Mouse (Mus musculus) neural tube, embryonic 15.5 days (tissue): Measurements from ENCODE around the gene Gm10447. TPM values are rescaled to one million over a fixed set of nuclear protein-coding genes. Genes with fewer than 3 reads are reported as not detected.
"Not testable (repeated sequence)": the region's sequence is repeated elsewhere in the genome, so short reads cannot be mapped to it uniquely, and the experiment has no call there.

Experiments
- ATAC-seq: fragments of 200-750 bp; cut with Nextera tagmentation; 2 replicates; pipeline ENCODE4 v1.8.0; 2017; ENCODE audit warnings: mild to moderate bottlenecking, moderate TSS enrichment, moderate library complexity; ENCODE audit not compliant: low FRiP score
- H3K27ac ChIP-seq: fragments of 300-500 bp; sonication (generic); replicated peaks from 2 replicates; pipeline ENCODE4 v1.5.1; 2015; ENCODE audit warnings: mild to moderate bottlenecking, inconsistent platforms
- H3K27me3 ChIP-seq: fragments of 300-500 bp; sonication (generic); replicated peaks from 2 replicates; pipeline ENCODE4 v1.6.1; 2015; ENCODE audit warnings: inconsistent platforms
- H3K36me3 ChIP-seq: fragments of 300-500 bp; sonication (generic); 2 replicates; pipeline ENCODE4 v1.6.1; 2015; ENCODE audit warnings: inconsistent platforms
- H3K4me1 ChIP-seq: fragments of 300-500 bp; sonication (generic); 2 replicates; pipeline ENCODE4 v1.6.1; 2015; ENCODE audit warnings: inconsistent platforms
- H3K4me2 ChIP-seq: fragments of 300-500 bp; sonication (generic); 2 replicates; pipeline ENCODE4 v1.6.1; 2015; ENCODE audit warnings: inconsistent platforms, mild to moderate bottlenecking, moderate library complexity
- H3K4me3 ChIP-seq: fragments of 300-500 bp; sonication (generic); replicated peaks from 2 replicates; pipeline ENCODE4 v1.5.1; 2015; ENCODE audit warnings: mild to moderate bottlenecking, inconsistent platforms
- H3K9ac ChIP-seq: fragments of 300-500 bp; sonication (generic); replicated peaks from 2 replicates; pipeline ENCODE4 v1.6.1; 2015; ENCODE audit warnings: mild to moderate bottlenecking, inconsistent platforms
- H3K9me3 ChIP-seq: fragments of 300-500 bp; sonication (generic); replicated peaks from 2 replicates; pipeline ENCODE4 v1.6.1; 2016; ENCODE audit warnings: inconsistent platforms
- WGBS: fragments of 180-500 bp; shearing (Covaris S2); methylation state at CpG from one replicate; pipeline ENCODE4 v1.1.7; 2015; ENCODE audit warnings: mixed read lengths; 5-methylcytosine and 5-hydroxymethylcytosine counted together
- polyA plus RNA-seq: library from polyadenylated mRNA; unstranded; fragments of >200 nt; fragmentation: Nextera tagmentation; extraction: Ambion mirVana; gene quantifications from 2 replicates; pipeline ENCODE4 v1.2.1, GENCODE M21; 2015

Gm10447 gene
- polyA plus RNA-seq, 1 experiment from 2014 or later = not detected

DNA sequence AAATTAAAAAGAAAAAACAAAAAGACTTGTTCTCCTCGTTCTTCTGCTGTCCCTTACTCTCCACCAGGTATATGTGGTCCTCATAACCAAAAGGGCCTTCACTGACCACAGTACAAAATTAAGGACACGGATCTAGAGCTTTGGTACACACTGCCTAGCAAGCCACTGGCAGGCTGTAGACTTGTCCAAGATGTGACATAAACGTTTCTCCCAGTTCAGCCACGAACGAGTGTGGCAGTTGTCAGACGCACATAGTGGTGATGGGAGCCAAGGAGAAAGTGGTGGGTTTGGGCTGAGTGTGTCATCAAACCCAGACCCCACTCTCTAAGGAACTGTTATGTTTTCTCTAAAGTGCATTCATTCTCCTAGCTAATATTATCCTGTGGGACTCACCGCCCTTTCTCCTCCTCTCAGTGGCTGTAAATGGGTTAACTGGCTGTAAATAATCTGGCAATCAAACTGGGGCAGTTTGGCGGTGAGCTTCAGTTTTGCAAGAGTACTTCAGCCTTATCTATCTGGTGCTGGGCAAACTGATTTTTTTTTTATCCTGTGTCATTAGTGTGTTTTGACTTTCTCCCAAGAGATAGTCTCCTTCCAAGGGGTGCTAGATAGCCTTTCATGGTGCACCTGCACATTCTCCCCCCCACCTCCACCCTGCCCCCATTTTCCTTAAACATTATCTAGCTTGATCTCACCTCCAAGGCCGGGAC lies 25.4 kb downstream of the Gm10447 start:
- peak overlapping the region; percentile 82 for H3K9ac ChIP-seq
- peak overlapping the region; percentile 74 for H3K4me3 ChIP-seq
- 12% methylated on average over 9 of the region's 9 CpGs for WGBS
- H3K4me2 ChIP-seq = peak overlapping the region; percentile 85
- no peaks in the 10 kb centered on the region for H3K27me3 ChIP-seq
- H3K4me1 ChIP-seq = peaks cover 16% of the 10 kb centered on the region
- H3K27ac ChIP-seq = peak overlapping the region; percentile 88
- no peaks in the 10 kb centered on the region for H3K9me3 ChIP-seq
- peaks cover 20% of the 10 kb centered on the region for H3K36me3 ChIP-seq
- peak; percentile 39; the same call in 1 of the 2 replicates for ATAC-seq

GRCm38 (mm10) chr11:53430670-53431346 lies 26.1 kb downstream of the Gm10447 start, which contains the start of the genes Uqcrq and Gdf9:
Gene Uqcrq (minus strand): TSS chr11:53430831.
Gene Gdf9 (plus strand): TSS chr11:53431023.
- Histone ChIP-seq H3K4me1 (peaks cover 16% of the 10 kb centered on the region), H3K9me3 (no peaks in the 10 kb centered on the region), H3K9ac (peak within 1 kb of the TSS; percentile 82), H3K36me3 (peaks cover 20% of the 10 kb centered on the region), H3K27ac (peak within 1 kb of the TSS; percentile 88), H3K27me3 (no peaks in the 10 kb centered on the region), H3K4me3 (peak within 1 kb of the TSS; percentile 74), H3K4me2 (peak within 1 kb of the TSS; percentile 85)
- ATAC-seq = peak; percentile 97
- WGBS = under 1% methylated on average over 44 of the region's 44 CpGs

DNA sequence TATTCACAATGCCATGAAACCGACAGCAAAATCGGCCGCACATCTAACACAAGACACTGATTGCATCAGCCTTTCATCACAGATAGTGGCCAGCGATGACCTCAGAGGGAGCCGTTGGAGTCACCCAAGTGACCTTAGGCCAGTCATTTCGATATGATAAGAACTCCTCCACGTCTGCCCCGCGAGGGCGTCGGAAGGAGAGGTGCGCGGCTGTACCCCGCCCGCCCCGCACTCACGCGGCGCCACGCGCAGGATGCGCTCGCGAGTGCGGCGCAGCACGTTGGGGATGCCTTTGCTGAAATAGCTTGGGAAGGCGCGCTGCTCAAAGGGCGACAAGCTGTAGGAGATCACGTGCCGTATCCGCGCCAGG lies 26.6 kb downstream of the Gm10447 start:
- Histone ChIP-seq H3K9ac (peak overlapping the region; percentile 82), H3K27me3 (no peaks in the 10 kb centered on the region), H3K27ac (peak overlapping the region; percentile 88), H3K4me3 (peak overlapping the region; percentile 74), H3K36me3 (peaks cover 20% of the 10 kb centered on the region), H3K4me1 (peaks cover 16% of the 10 kb centered on the region), H3K9me3 (no peaks in the 10 kb centered on the region), H3K4me2 (peak overlapping the region; percentile 85)
- under 1% methylated on average over 34 of the region's 34 CpGs for WGBS
- peak; percentile 58 for ATAC-seq

DNA sequence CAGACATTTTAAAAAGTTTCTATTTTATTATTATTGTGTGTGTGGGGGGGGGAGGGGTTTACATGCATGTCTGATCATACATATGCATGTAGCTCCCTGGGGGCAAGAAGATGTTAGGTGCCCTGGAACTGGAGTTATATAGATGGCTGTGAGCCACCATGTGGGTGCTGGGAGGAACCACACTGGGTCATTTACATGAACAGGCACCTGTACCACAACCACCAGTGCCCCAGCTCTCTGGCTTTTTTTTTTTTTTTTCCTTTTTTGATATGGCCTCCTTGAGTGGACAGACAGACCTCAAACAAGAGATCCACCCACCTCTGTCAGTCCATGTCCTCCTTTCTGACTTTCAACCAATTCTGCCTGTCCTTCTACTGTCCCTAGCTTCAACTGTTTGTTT lies 27.7 kb downstream of the Gm10447 start:
- no peak overlapping the region for H3K4me3 ChIP-seq
- peak overlapping the region; percentile 85 for H3K4me2 ChIP-seq

GRCm38 (mm10) chr11:53428716-53429057 lies 28.2 kb downstream of the Gm10447 start:
- Histone ChIP-seq H3K27ac (no peak overlapping the region), H3K36me3 (peaks cover 20% of the 10 kb centered on the region), H3K27me3 (no peaks in the 10 kb centered on the region), H3K4me2 (no peak overlapping the region), H3K4me1 (peaks cover 16% of the 10 kb centered on the region), H3K9me3 (no peaks in the 10 kb centered on the region), H3K4me3 (no peak overlapping the region), H3K9ac (no peak overlapping the region)
- 94% methylated on average over 5 of the region's 5 CpGs for WGBS
- no peak for ATAC-seq

More for the DNA sequence above, 27.7 kb downstream of the Gm10447 start:
- Histone ChIP-seq H3K9me3 (no peaks in the 10 kb centered on the region), H3K27ac (no peak overlapping the region), H3K4me1 (peaks cover 16% of the 10 kb centered on the region), H3K9ac (no peak overlapping the region), H3K27me3 (no peaks in the 10 kb centered on the region), H3K36me3 (peaks cover 20% of the 10 kb centered on the region)
- ATAC-seq = no peak

DNA sequence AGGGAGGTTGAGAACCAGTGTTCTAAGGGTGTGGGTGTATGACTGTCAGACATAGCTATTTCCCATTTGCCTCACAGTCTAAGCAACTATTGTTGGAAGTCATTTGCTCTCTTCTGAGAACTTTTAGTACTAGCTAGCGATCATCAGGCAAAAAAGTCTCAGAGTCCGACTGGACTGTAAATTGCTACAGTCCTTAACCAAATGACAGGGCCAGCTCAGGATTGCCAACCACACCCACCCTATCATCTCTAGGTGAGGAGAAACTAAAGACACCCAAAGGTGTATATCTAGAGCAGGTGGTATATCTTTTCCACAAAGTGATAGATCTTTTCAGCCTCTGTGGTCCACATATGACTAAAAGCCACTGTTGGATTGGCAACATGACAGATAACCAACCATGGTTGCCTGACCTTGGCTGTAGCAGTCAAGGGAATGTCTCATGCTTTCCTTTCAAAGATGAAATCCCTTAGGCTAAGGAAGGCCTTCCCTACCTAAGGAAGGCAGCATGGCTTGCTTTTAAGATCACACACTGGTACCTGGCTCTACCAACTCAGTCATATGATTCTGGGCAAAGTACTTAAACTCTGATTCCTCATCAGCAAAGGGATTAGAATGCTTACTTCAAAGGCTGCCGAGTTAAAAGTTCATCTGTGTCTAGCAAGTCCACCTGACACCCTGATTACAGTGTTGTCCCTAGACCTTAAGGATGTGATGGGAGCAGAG lies 28.8 kb downstream of the Gm10447 start:
- 92% methylated on average over 3 of the region's 3 CpGs for WGBS
- Histone ChIP-seq H3K27me3 (no peaks in the 10 kb centered on the region), H3K4me1 (peaks cover 16% of the 10 kb centered on the region), H3K27ac (no peak overlapping the region), H3K4me3 (no peak overlapping the region), H3K36me3 (peaks cover 20% of the 10 kb centered on the region), H3K4me2 (no peak overlapping the region), H3K9ac (no peak overlapping the region), H3K9me3 (no peaks in the 10 kb centered on the region)
- no peak for ATAC-seq

DNA sequence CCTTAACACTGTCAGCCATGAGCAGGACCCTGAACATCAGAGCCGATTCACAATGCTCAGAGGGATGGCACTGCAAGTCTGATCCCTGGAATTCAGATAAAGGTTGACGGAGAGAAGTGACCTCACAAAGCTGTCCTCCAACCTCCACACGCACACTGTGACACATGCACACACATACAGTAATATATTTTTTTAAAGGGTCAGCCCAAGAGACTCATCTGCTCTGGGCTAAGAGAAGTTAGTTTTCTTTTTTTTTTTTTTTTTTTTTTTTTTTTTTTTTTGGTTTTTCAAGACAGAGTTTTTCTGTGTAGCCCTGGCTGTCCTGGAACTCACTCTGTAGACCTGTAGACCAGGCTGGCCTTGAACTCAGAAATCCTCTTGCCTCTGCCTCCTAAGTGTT lies 30.0 kb downstream of the Gm10447 start:
- H3K4me2 ChIP-seq, H3K9ac ChIP-seq, H3K9me3 ChIP-seq, H3K27me3 ChIP-seq, ATAC-seq, H3K4me3 ChIP-seq, H3K27ac ChIP-seq: not testable (repeated sequence)
- Histone ChIP-seq H3K4me1 (peaks cover 16% of the 10 kb centered on the region), H3K36me3 (peaks cover 20% of the 10 kb centered on the region)
- 88% methylated on average over 3 of the region's 3 CpGs for WGBS

- peaks cover 11% of the 10 kb centered on the region for H3K4me1 ChIP-seq
- H3K36me3 ChIP-seq = peaks cover 29% of the 10 kb centered on the region
- no peaks in the 10 kb centered on the region for H3K9me3 ChIP-seq
- H3K4me2 ChIP-seq = no peak overlapping the region
- 89% methylated on average over 6 of the region's 6 CpGs for WGBS
- H3K27me3 ChIP-seq = no peaks in the 10 kb centered on the region
- no peak overlapping the region for H3K9ac ChIP-seq
- no peak overlapping the region for H3K4me3 ChIP-seq
- no peak overlapping the region for H3K27ac ChIP-seq
- ATAC-seq = no peak
Observed at GRCm38 (mm10) chr11:53425711-53426255, 31.1 kb downstream of the Gm10447 start.

GRCm38 (mm10) chr11:53425251-53425650 lies 31.7 kb downstream of the Gm10447 start:
- Histone ChIP-seq H3K27me3 (no peaks in the 10 kb centered on the region), H3K27ac (no peak overlapping the region), H3K36me3 (peaks cover 30% of the 10 kb centered on the region), H3K4me3 (no peak overlapping the region), H3K4me1 (peaks cover 11% of the 10 kb centered on the region), H3K9ac (no peak overlapping the region), H3K4me2 (no peak overlapping the region), H3K9me3 (no peaks in the 10 kb centered on the region)
- no peak for ATAC-seq
- 59% methylated on average over 3 of the region's 3 CpGs for WGBS

GRCm38 (mm10) chr11:53424826-53425225 lies 32.1 kb downstream of the Gm10447 start:
- Histone ChIP-seq H3K36me3 (peaks cover 34% of the 10 kb centered on the region), H3K27me3 (no peaks in the 10 kb centered on the region), H3K4me3 (no peak overlapping the region), H3K27ac (no peak overlapping the region), H3K9ac (no peak overlapping the region), H3K4me1 (peaks cover 8% of the 10 kb centered on the region), H3K9me3 (no peaks in the 10 kb centered on the region), H3K4me2 (no peak overlapping the region)
- ATAC-seq = no peak
- 71% methylated on average over 2 of the region's 2 CpGs for WGBS

DNA sequence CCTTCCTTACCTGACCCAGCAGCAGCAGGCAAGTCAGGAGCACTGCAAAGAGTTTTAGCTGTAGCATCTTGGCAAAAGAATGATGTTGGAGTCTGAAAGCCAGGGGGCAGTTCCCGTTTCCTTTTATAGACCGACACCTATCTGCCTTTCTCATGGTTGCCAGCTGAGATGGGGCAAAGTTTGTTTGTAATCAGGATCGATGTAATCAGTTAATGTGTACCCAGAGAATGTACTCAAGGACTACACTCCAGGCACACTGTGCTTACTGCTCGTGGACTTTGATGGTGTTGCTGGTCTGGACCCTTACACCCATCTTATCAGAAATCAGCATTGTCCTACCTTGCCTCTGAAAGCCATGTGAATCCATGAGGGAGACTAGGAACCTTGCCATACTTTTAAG lies 33.9 kb downstream of the Gm10447 start, which contains the start of gene Leap2:
Gene Leap2 (minus strand): TSS at position 135 of the 400 bp plus-strand sequence.
- H3K4me1 ChIP-seq = no peaks in the 10 kb centered on the region
- no peaks in the 10 kb centered on the region for H3K27me3 ChIP-seq
- no peak within 1 kb of the TSS for H3K4me2 ChIP-seq
- H3K27ac ChIP-seq = no peak within 1 kb of the TSS
- no peak for ATAC-seq
- 92% methylated on average over 4 of the region's 4 CpGs for WGBS
- no peak within 1 kb of the TSS for H3K9ac ChIP-seq
- no peak within 1 kb of the TSS for H3K4me3 ChIP-seq
- no peaks in the 10 kb centered on the region for H3K9me3 ChIP-seq
- peaks cover 36% of the 10 kb centered on the region for H3K36me3 ChIP-seq
